Mouse (Mus musculus): ENCODE results near the gene Dnm1. TPM values are rescaled to one million over a fixed set of nuclear protein-coding genes. Genes with fewer than 3 reads are reported as not detected.

Gene Dnm1
- polyA plus RNA-seq, 1 experiment from 2014 or later, result 12.4 TPM

- Histone ChIP-seq H3K9ac (ENCODE audit: low read length) (no peak overlapping the region), H3K27ac (ENCODE audit: low read depth, low read length) (no peak overlapping the region), H3K4me3 (ENCODE audit: low read depth, low read length) (no peak overlapping the region), H3K4me1 (replicated peaks; ENCODE audit: control insufficient read depth, insufficient read depth, low read length) (0 out of 2 replicates have a peak, but pooled peaks cover 6% of the 10 kb centered on the region), H3K9me3 (ENCODE audit: control insufficient read depth, low read length) (no peaks in the 10 kb centered on the region), H3K27me3 (ENCODE audit: control insufficient read depth, insufficient read depth, low read length) (no peaks in the 10 kb centered on the region), H3K4me2 (ENCODE audit: low read depth, low read length, severe bottlenecking) (no peak overlapping the region), H3K36me3 (ENCODE audit: control insufficient read depth, insufficient read depth, low read length) (no peaks in the 10 kb centered on the region)
- DNase-seq (ENCODE audit: low spot score) (no peak), ATAC-seq (replicated peaks; ENCODE audit: low FRiP score) (no peak)
- WGBS, result 90% methylated on average over 11 of the region's 11 CpGs
Measured at GRCm38 (mm10) chr2:32348311-32348710, 4.8 kb downstream of the Dnm1 start.

- no peak overlapping the region for H3K9ac ChIP-seq (ENCODE audit: low read length)
- no peaks in the 10 kb centered on the region for H3K36me3 ChIP-seq (ENCODE audit: control insufficient read depth, insufficient read depth, low read length)
- WGBS, result 81% methylated on average over 6 of the region's 6 CpGs
- no peaks in the 10 kb centered on the region for H3K9me3 ChIP-seq (ENCODE audit: control insufficient read depth, low read length)
- no peak overlapping the region for H3K4me2 ChIP-seq (ENCODE audit: low read depth, low read length, severe bottlenecking)
- DNase-seq (ENCODE audit: low spot score) (no peak), ATAC-seq (replicated peaks; ENCODE audit: low FRiP score) (no peak)
- H3K4me1 ChIP-seq (replicated peaks; ENCODE audit: control insufficient read depth, insufficient read depth, low read length), result 0 out of 2 replicates have a peak, but pooled peaks cover 3% of the 10 kb centered on the region
- no peak overlapping the region for H3K4me3 ChIP-seq (ENCODE audit: low read depth, low read length)
- no peaks in the 10 kb centered on the region for H3K27me3 ChIP-seq (ENCODE audit: control insufficient read depth, insufficient read depth, low read length)
- H3K27ac ChIP-seq (ENCODE audit: low read depth, low read length), result no peak overlapping the region
Measured at GRCm38 (mm10) chr2:32347019-32347418, 6.1 kb downstream of the Dnm1 start.

- ATAC-seq (replicated peaks; ENCODE audit: low FRiP score), result no peak
- WGBS, result 65% methylated on average over 14 of the region's 14 CpGs
- H3K4me2 ChIP-seq (ENCODE audit: low read depth, low read length, severe bottlenecking), result no peak overlapping the region
- no peaks in the 10 kb centered on the region for H3K27me3 ChIP-seq (ENCODE audit: control insufficient read depth, insufficient read depth, low read length)
- DNase-seq (ENCODE audit: low spot score), result no peak
- H3K9ac ChIP-seq (ENCODE audit: low read length), result no peak overlapping the region
- no peak overlapping the region for H3K27ac ChIP-seq (ENCODE audit: low read depth, low read length)
- H3K4me1 ChIP-seq (replicated peaks; ENCODE audit: control insufficient read depth, insufficient read depth, low read length), result no peaks in the 10 kb centered on the region
- no peaks in the 10 kb centered on the region for H3K36me3 ChIP-seq (ENCODE audit: control insufficient read depth, insufficient read depth, low read length)
- H3K9me3 ChIP-seq (ENCODE audit: control insufficient read depth, low read length), result no peaks in the 10 kb centered on the region
- H3K4me3 ChIP-seq (ENCODE audit: low read depth, low read length), result no peak overlapping the region
Measured at GRCm38 (mm10) chr2:32344598-32345321, 8.4 kb downstream of the Dnm1 start.

- DNase-seq (ENCODE audit: low spot score), result no peak
Measured at GRCm38 (mm10) chr2:32344056-32344455, 9.1 kb downstream of the Dnm1 start.

GRCm38 (mm10) chr2:32343351-32343671 is 9.8 kb downstream of the Dnm1 start:
- no peaks in the 10 kb centered on the region for H3K27me3 ChIP-seq (ENCODE audit: control insufficient read depth, insufficient read depth, low read length)
- no peaks in the 10 kb centered on the region for H3K9me3 ChIP-seq (ENCODE audit: control insufficient read depth, low read length)
- H3K36me3 ChIP-seq (ENCODE audit: control insufficient read depth, insufficient read depth, low read length), result no peaks in the 10 kb centered on the region
- no peak for ATAC-seq (replicated peaks; ENCODE audit: low FRiP score)
- no peak overlapping the region for H3K27ac ChIP-seq (ENCODE audit: low read depth, low read length)
- no peaks in the 10 kb centered on the region for H3K4me1 ChIP-seq (replicated peaks; ENCODE audit: control insufficient read depth, insufficient read depth, low read length)
- no peak overlapping the region for H3K4me2 ChIP-seq (ENCODE audit: low read depth, low read length, severe bottlenecking)
- no peak overlapping the region for H3K4me3 ChIP-seq (ENCODE audit: low read depth, low read length)
- no peak overlapping the region for H3K9ac ChIP-seq (ENCODE audit: low read length)
- 91% methylated on average over 2 of the region's 2 CpGs for WGBS
- no peak for DNase-seq (ENCODE audit: low spot score)

More at GRCm38 (mm10) chr2:32344056-32344455, 9.1 kb downstream of the Dnm1 start:
- no peak overlapping the region for H3K4me3 ChIP-seq (ENCODE audit: low read depth, low read length)
- no peaks in the 10 kb centered on the region for H3K4me1 ChIP-seq (replicated peaks; ENCODE audit: control insufficient read depth, insufficient read depth, low read length)
- no peak for ATAC-seq (replicated peaks; ENCODE audit: low FRiP score)
- H3K27ac ChIP-seq (ENCODE audit: low read depth, low read length), result no peak overlapping the region
- H3K4me2 ChIP-seq (ENCODE audit: low read depth, low read length, severe bottlenecking), result no peak overlapping the region
- WGBS, result 76% methylated on average over 10 of the region's 10 CpGs
- no peaks in the 10 kb centered on the region for H3K27me3 ChIP-seq (ENCODE audit: control insufficient read depth, insufficient read depth, low read length)
- H3K9me3 ChIP-seq (ENCODE audit: control insufficient read depth, low read length), result no peaks in the 10 kb centered on the region
- no peaks in the 10 kb centered on the region for H3K36me3 ChIP-seq (ENCODE audit: control insufficient read depth, insufficient read depth, low read length)
- H3K9ac ChIP-seq (ENCODE audit: low read length), result no peak overlapping the region

- Histone ChIP-seq H3K9ac (ENCODE audit: low read length) (no peak overlapping the region; the same call in 1 of the 2 replicates), H3K9me3 (ENCODE audit: control insufficient read depth, low read length) (no peaks in the 10 kb centered on the region), H3K4me2 (ENCODE audit: low read depth, low read length, severe bottlenecking) (no peak overlapping the region), H3K4me1 (replicated peaks; ENCODE audit: control insufficient read depth, insufficient read depth, low read length) (no peaks in the 10 kb centered on the region), H3K36me3 (ENCODE audit: control insufficient read depth, insufficient read depth, low read length) (no peaks in the 10 kb centered on the region), H3K27me3 (ENCODE audit: control insufficient read depth, insufficient read depth, low read length) (no peaks in the 10 kb centered on the region), H3K27ac (ENCODE audit: low read depth, low read length) (no peak overlapping the region), H3K4me3 (ENCODE audit: low read depth, low read length) (no peak overlapping the region)
- no peak for ATAC-seq (replicated peaks; ENCODE audit: low FRiP score)
- DNase-seq (ENCODE audit: low spot score), result no peak
- WGBS, result 76% methylated on average over 6 of the region's 6 CpGs
Measured at GRCm38 (mm10) chr2:32342539-32343350, 10.4 kb downstream of the Dnm1 start.

- no peak overlapping the region for H3K4me2 ChIP-seq (ENCODE audit: low read depth, low read length, severe bottlenecking)
- no peaks in the 10 kb centered on the region for H3K27me3 ChIP-seq (ENCODE audit: control insufficient read depth, insufficient read depth, low read length)
- WGBS, result 89% methylated on average over 4 of the region's 4 CpGs
- H3K9me3 ChIP-seq (ENCODE audit: control insufficient read depth, low read length), result no peaks in the 10 kb centered on the region
- H3K4me1 ChIP-seq (replicated peaks; ENCODE audit: control insufficient read depth, insufficient read depth, low read length), result no peaks in the 10 kb centered on the region
- no peak overlapping the region for H3K27ac ChIP-seq (ENCODE audit: low read depth, low read length)
- H3K9ac ChIP-seq (ENCODE audit: low read length), result no peak overlapping the region
- DNase-seq (ENCODE audit: low spot score) (no peak), ATAC-seq (replicated peaks; ENCODE audit: low FRiP score) (no peak)
- no peaks in the 10 kb centered on the region for H3K36me3 ChIP-seq (ENCODE audit: control insufficient read depth, insufficient read depth, low read length)
- no peak overlapping the region for H3K4me3 ChIP-seq (ENCODE audit: low read depth, low read length)
Measured at GRCm38 (mm10) chr2:32342039-32342438, 11.1 kb downstream of the Dnm1 start.

GRCm38 (mm10) chr2:32341634-32341939 is 11.6 kb downstream of the Dnm1 start:
- no peak overlapping the region for H3K4me3 ChIP-seq (ENCODE audit: low read depth, low read length)
- no peaks in the 10 kb centered on the region for H3K36me3 ChIP-seq (ENCODE audit: control insufficient read depth, insufficient read depth, low read length)
- no peak overlapping the region for H3K27ac ChIP-seq (ENCODE audit: low read depth, low read length)
- no peak overlapping the region for H3K9ac ChIP-seq (ENCODE audit: low read length)
- WGBS, result 85% methylated on average over 4 of the region's 4 CpGs
- no peaks in the 10 kb centered on the region for H3K4me1 ChIP-seq (replicated peaks; ENCODE audit: control insufficient read depth, insufficient read depth, low read length)
- H3K27me3 ChIP-seq (ENCODE audit: control insufficient read depth, insufficient read depth, low read length), result no peaks in the 10 kb centered on the region
- no peaks in the 10 kb centered on the region for H3K9me3 ChIP-seq (ENCODE audit: control insufficient read depth, low read length)
- no peak for ATAC-seq (replicated peaks; ENCODE audit: low FRiP score)
- no peak for DNase-seq (ENCODE audit: low spot score)
- no peak overlapping the region for H3K4me2 ChIP-seq (ENCODE audit: low read depth, low read length, severe bottlenecking)

Data from forebrain, embryonic 11.5 days (tissue).